Comparison of ENCODE assay signal across 25 mouse cellular contexts in the genomic region with DNA sequence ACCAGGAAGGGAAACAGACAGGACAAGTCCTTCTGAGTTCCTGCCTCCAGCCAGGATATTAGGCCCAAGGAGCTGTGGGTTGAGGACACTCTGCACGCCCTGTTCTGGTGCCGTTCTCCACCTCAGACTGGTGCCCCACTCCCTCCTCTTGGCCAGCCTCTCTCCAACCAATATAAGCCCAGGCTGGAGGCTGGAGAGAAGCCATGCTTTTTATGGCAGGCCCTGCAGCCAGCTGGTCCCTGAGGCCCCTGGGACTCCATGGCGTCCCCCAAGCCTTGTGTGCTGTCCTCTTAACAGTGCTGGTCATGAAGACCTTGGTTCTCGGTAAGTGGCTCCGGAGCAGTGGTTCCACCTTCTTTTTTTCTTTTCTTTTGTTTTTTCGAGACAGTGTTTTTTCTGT. TPM values are rescaled to one million over a fixed set of nuclear protein-coding genes. Genes with fewer than 3 reads are reported as not detected.
A peak's percentile ranks its signal among the peaks of the same experiment; 100 is the strongest.
DNase-seq lines count a peak whose midpoint lies in the region; ATAC-seq and TF ChIP-seq lines count a peak whose summit lies in the region.
"Had no signal": no experiment of that assay in that cellular context is flagged by ENCODE, and none has a peak within 500 bp of the region (broad histone marks: within the 10 kb centered on the region; RNA-seq: fewer than 3 reads in every experiment).

A gene (plus strand): TSS at position 183 of the 400 bp plus-strand sequence.

- WGBS in cerebellum, adult 2 months, result 15% methylated on average over 6 of the region's 6 CpGs

- no peak within 1 kb of the TSS for H3K27ac ChIP-seq in cerebellum, adult 2 months (ENCODE audit: insufficient read depth, low read length)
- H3K27ac ChIP-seq: embryonic facial prominence, embryonic 13.5 days; hindbrain, embryonic 15.5 days had no signal

- no peak for TF ChIP-seq POLR2A in cerebellum, adult 2 months (IDR thresholded peaks at IDR 0.05; ENCODE audit: borderline replicate concordance, insufficient read depth, low read length)

- H3K4me1 ChIP-seq in cerebellum, adult 2 months (ENCODE audit: control insufficient read depth, insufficient read depth, low read length), result peaks cover 28% of the 10 kb centered on the region

- no peak for DNase-seq in cerebellum, adult 8-10 months
- peak; percentile 74 for DNase-seq in brain, adult 2 months (ENCODE audit: low read depth, low spot score)
- peak; percentile 60 to 72 for DNase-seq in cerebellum, adult 2 months
- peak; percentile 82 to 84 for DNase-seq in cerebellum, postnatal 14 days
- DNase-seq in frontal cortex, postnatal 36 days (ENCODE audit: low spot score in 2 of 2), result no peak
- no peak for DNase-seq in left cerebral cortex, postnatal 36 days (ENCODE audit: low spot score in 2 of 2)
- DNase-seq: adrenal gland, adult 8-10 months; adrenal gland, postnatal 36 days; B cell, adult 2 months; kidney, adult 8-10 months had no signal

- intact Hi-C loops in left cerebral cortex, postnatal 36 days (cut with DNase I), result no loop called here

- peak; percentile 50; the same call in 1 of the 2 replicates for ATAC-seq in cerebellum, adult (ENCODE audit: insufficient number of reproducible peaks, low FRiP score, low TSS enrichment)
- no peak for ATAC-seq in erythroid progenitor cell, adult 5-6 weeks (replicated peaks; ENCODE audit: low FRiP score, poor library complexity, severe bottlenecking)
- ATAC-seq: CD4-positive, CD25-positive, alpha-beta regulatory T cell, adult 4 months; forebrain, embryonic 14.5 days; inflammation-experienced regulatory T-cells, adult 6 months; intestine, postnatal 0 days had no signal

- H3K4me3 ChIP-seq in cerebellum, adult 2 months (replicated peaks; ENCODE audit: insufficient read depth, low read depth, low read length), result no peak within 1 kb of the TSS
- H3K4me3 ChIP-seq: embryonic facial prominence, embryonic 13.5 days; heart, embryonic 12.5 days; hindbrain, embryonic 15.5 days had no signal

- no peaks in the 10 kb centered on the region for H3K27me3 ChIP-seq in cerebellum, adult 2 months (ENCODE audit: control insufficient read depth, insufficient read depth, low read length)
- H3K27me3 ChIP-seq: embryonic facial prominence, embryonic 13.5 days; hindbrain, embryonic 15.5 days had no signal

- TF ChIP-seq CTCF in cerebellum, adult 2 months (IDR thresholded peaks at IDR 0.05; ENCODE audit: borderline replicate concordance, insufficient read depth, low read depth, low read length), result no peak

RNA-seq across cellular contexts. Expression of the gene that starts here (rescaled TPM):
- 0.28 TPM in 1 of 2 replicates, not detected in the other for polyA plus RNA-seq in cerebellum, adult 2 months (2012; rRNA removed)
- not detected in 2 replicates for total RNA-seq in erythroid progenitor cell, adult 5-6 weeks (2015; ENCODE audit: low replicate concordance)
- total RNA-seq in erythroid progenitor cell, adult 5-6 weeks (2017; ENCODE audit: low replicate concordance), result not detected in 2 replicates
- not detected for total RNA-seq in left cerebral cortex, postnatal 36 days (2021)
- total RNA-seq: adrenal gland, adult 8-10 months; adrenal gland, postnatal 36 days; G1E; gastrocnemius, adult 8-10 months; granulocyte monocyte progenitor cell, adult 5-6 weeks; heart, adult 8-10 months; heart, postnatal 25 days had no signal
- polyA plus RNA-seq: CD4-positive, CD25-positive, alpha-beta regulatory T cell, adult 4 months; embryonic facial prominence, embryonic 13.5 days; forebrain, embryonic 14.5 days; G1E; heart, embryonic 12.5 days; hindbrain, embryonic 11.5 days; hindbrain, embryonic 15.5 days; inflammation-experienced regulatory T-cells, adult 6 months; intestine, postnatal 0 days had no signal

Comparison
In these comparisons a context has a peak if more than half of its experiments do, and no peak if none do; other contexts are left out.
1. DNase-seq: peak in brain, adult 2 months (single experiment) and cerebellum, postnatal 14 days (2 of 2); none in cerebellum, adult 8-10 months (single experiment), frontal cortex, postnatal 36 days (0 of 2) and left cerebral cortex, postnatal 36 days (0 of 2).
2. Peak in DNase-seq in cerebellum, adult 2 months; RNA of the gene not detected or under 1 TPM.